Mouse (Mus musculus) ES-Bruce4 (cell line): ENCODE measurements around the gene Bin2.

Experiments
- CTCF ChIP-seq: IDR thresholded peaks from one replicate; pipeline ENCODE4 v1.8.1; 2011; ENCODE audit warnings: low read depth, low read length
- POLR2A ChIP-seq: IDR thresholded peaks from one replicate; pipeline ENCODE4 v1.8.1; 2011; ENCODE audit warnings: low read length; ENCODE audit not compliant: insufficient read depth

GRCm38 (mm10) chr15:100685255-100685654 is 15.9 kb upstream of the Bin2 start:
- TF ChIP-seq CTCF (no peak), POLR2A (no peak)
